Mouse (Mus musculus): Measurements from ENCODE around the gene Itga6. TPM values are rescaled to one million over a fixed set of nuclear protein-coding genes. Genes with fewer than 3 reads are reported as not detected.
A peak's percentile ranks its signal among the peaks of the same experiment; 100 is the strongest.

Itga6 gene
- polyA plus RNA-seq, 1 experiment = 19.1 TPM

- H3K36me3 ChIP-seq (ENCODE audit: control insufficient read depth, insufficient read depth, low read length) = no peaks in the 10 kb centered on the region
- H3K4me3 ChIP-seq (ENCODE audit: extremely low read depth, insufficient read depth, insufficient read length) = peak overlapping the region; percentile 68
- peak in 1 of 2 experiments; percentile 42 for DNase-seq (ENCODE audit: low read depth in 1 of 2, low spot score in 2 of 2)
- H3K27ac ChIP-seq (ENCODE audit: insufficient read depth, low read length) = peak overlapping the region; percentile 38
- no peak for TF ChIP-seq POLR2A (IDR thresholded peaks at IDR 0.05; ENCODE audit: low read depth, low read length)
- WGBS = under 1% methylated on average over 39 of the region's 40 CpGs
- H3K4me1 ChIP-seq (ENCODE audit: control insufficient read depth, insufficient read depth, insufficient read length) = peaks cover 4% of the 10 kb centered on the region
- H3K27me3 ChIP-seq (ENCODE audit: control insufficient read depth, insufficient read depth, low read length) = no peaks in the 10 kb centered on the region
Measured at GRCm38 (mm10) chr2:71787156-71787590, 41.8 kb downstream of the Itga6 start.

GRCm38 (mm10) chr2:71787591-71788460, 42.4 kb downstream of the Itga6 start:
- no peak for TF ChIP-seq POLR2A (IDR thresholded peaks at IDR 0.05; ENCODE audit: low read depth, low read length)
- no peak for TF ChIP-seq CTCF (IDR thresholded peaks at IDR 0.05; ENCODE audit: extremely low read depth, insufficient read depth, insufficient read length, insufficient replicate concordance)
- 16% methylated on average over 32 of the region's 32 CpGs for WGBS
- DNase-seq (ENCODE audit: low read depth in 1 of 2, low spot score in 2 of 2) = no peak
- peaks cover 4% of the 10 kb centered on the region for H3K4me1 ChIP-seq (ENCODE audit: control insufficient read depth, insufficient read depth, insufficient read length)
- no peaks in the 10 kb centered on the region for H3K27me3 ChIP-seq (ENCODE audit: control insufficient read depth, insufficient read depth, low read length)
- H3K27ac ChIP-seq (ENCODE audit: insufficient read depth, low read length) = peak overlapping the region; percentile 38; the same call in 1 of the 2 replicates
- peak overlapping the region; percentile 68 for H3K4me3 ChIP-seq (ENCODE audit: extremely low read depth, insufficient read depth, insufficient read length)
- no peaks in the 10 kb centered on the region for H3K36me3 ChIP-seq (ENCODE audit: control insufficient read depth, insufficient read depth, low read length)

GRCm38 (mm10) chr2:71790752-71791151, 45.3 kb downstream of the Itga6 start:
- H3K4me1 ChIP-seq (ENCODE audit: control insufficient read depth, insufficient read depth, insufficient read length) = peaks cover 4% of the 10 kb centered on the region
- H3K27me3 ChIP-seq (ENCODE audit: control insufficient read depth, insufficient read depth, low read length) = no peaks in the 10 kb centered on the region
- H3K4me3 ChIP-seq (ENCODE audit: extremely low read depth, insufficient read depth, insufficient read length) = no peak overlapping the region
- H3K27ac ChIP-seq (ENCODE audit: insufficient read depth, low read length) = no peak overlapping the region
- no peak for DNase-seq (ENCODE audit: low read depth in 1 of 2, low spot score in 2 of 2)
- TF ChIP-seq CTCF (IDR thresholded peaks at IDR 0.05; ENCODE audit: extremely low read depth, insufficient read depth, insufficient read length, insufficient replicate concordance) (no peak), POLR2A (IDR thresholded peaks at IDR 0.05; ENCODE audit: low read depth, low read length) (no peak)
- no peaks in the 10 kb centered on the region for H3K36me3 ChIP-seq (ENCODE audit: control insufficient read depth, insufficient read depth, low read length)
- 75% methylated on average over 5 of the region's 5 CpGs for WGBS

- WGBS = 86% methylated on average over 2 of the region's 2 CpGs
- DNase-seq (ENCODE audit: low read depth in 1 of 2, low spot score in 2 of 2) = no peak
- no peaks in the 10 kb centered on the region for H3K36me3 ChIP-seq (ENCODE audit: control insufficient read depth, insufficient read depth, low read length)
- TF ChIP-seq CTCF (IDR thresholded peaks at IDR 0.05; ENCODE audit: extremely low read depth, insufficient read depth, insufficient read length, insufficient replicate concordance) (no peak), POLR2A (IDR thresholded peaks at IDR 0.05; ENCODE audit: low read depth, low read length) (no peak)
- no peak overlapping the region for H3K27ac ChIP-seq (ENCODE audit: insufficient read depth, low read length)
- H3K27me3 ChIP-seq (ENCODE audit: control insufficient read depth, insufficient read depth, low read length) = no peaks in the 10 kb centered on the region
- no peak overlapping the region for H3K4me3 ChIP-seq (ENCODE audit: extremely low read depth, insufficient read depth, insufficient read length)
- H3K4me1 ChIP-seq (ENCODE audit: control insufficient read depth, insufficient read depth, insufficient read length) = peaks cover 4% of the 10 kb centered on the region; the same call in 1 of the 2 replicates
Measured at GRCm38 (mm10) chr2:71791203-71791602, 45.8 kb downstream of the Itga6 start.

- Histone ChIP-seq H3K4me3 (ENCODE audit: extremely low read depth, insufficient read depth, insufficient read length) (no peak overlapping the region), H3K36me3 (ENCODE audit: control insufficient read depth, insufficient read depth, low read length) (no peaks in the 10 kb centered on the region), H3K4me1 (ENCODE audit: control insufficient read depth, insufficient read depth, insufficient read length) (no peaks in the 10 kb centered on the region), H3K27me3 (ENCODE audit: control insufficient read depth, insufficient read depth, low read length) (no peaks in the 10 kb centered on the region), H3K27ac (ENCODE audit: insufficient read depth, low read length) (no peak overlapping the region)
- no peak for TF ChIP-seq POLR2A (IDR thresholded peaks at IDR 0.05; ENCODE audit: low read depth, low read length)
- TF ChIP-seq CTCF (IDR thresholded peaks at IDR 0.05; ENCODE audit: extremely low read depth, insufficient read depth, insufficient read length, insufficient replicate concordance) = no peak
- 88% methylated on average over 6 of the region's 6 CpGs for WGBS
- DNase-seq (ENCODE audit: low read depth in 1 of 2, low spot score in 2 of 2) = no peak
Measured at GRCm38 (mm10) chr2:71794139-71794538, 48.7 kb downstream of the Itga6 start.

- Histone ChIP-seq H3K4me3 (ENCODE audit: extremely low read depth, insufficient read depth, insufficient read length) (no peak overlapping the region), H3K36me3 (ENCODE audit: control insufficient read depth, insufficient read depth, low read length) (no peaks in the 10 kb centered on the region), H3K27me3 (ENCODE audit: control insufficient read depth, insufficient read depth, low read length) (no peaks in the 10 kb centered on the region), H3K27ac (ENCODE audit: insufficient read depth, low read length) (no peak overlapping the region), H3K4me1 (ENCODE audit: control insufficient read depth, insufficient read depth, insufficient read length) (peaks cover 7% of the 10 kb centered on the region; the same call in 1 of the 2 replicates)
- TF ChIP-seq CTCF (IDR thresholded peaks at IDR 0.05; ENCODE audit: extremely low read depth, insufficient read depth, insufficient read length, insufficient replicate concordance) (no peak), POLR2A (IDR thresholded peaks at IDR 0.05; ENCODE audit: low read depth, low read length) (no peak)
- 90% methylated on average over 6 of the region's 6 CpGs for WGBS
- DNase-seq (ENCODE audit: low read depth in 1 of 2, low spot score in 2 of 2) = no peak
Measured at GRCm38 (mm10) chr2:71796787-71797186, 51.4 kb downstream of the Itga6 start.

GRCm38 (mm10) chr2:71800798-71801197, 55.4 kb downstream of the Itga6 start:
- H3K4me1 ChIP-seq (ENCODE audit: control insufficient read depth, insufficient read depth, insufficient read length) = peaks cover 8% of the 10 kb centered on the region; the same call in 1 of the 2 replicates
- H3K4me3 ChIP-seq (ENCODE audit: extremely low read depth, insufficient read depth, insufficient read length) = peak overlapping the region; percentile 33; the same call in 1 of the 2 replicates

More at GRCm38 (mm10) chr2:71800798-71801197, 55.4 kb downstream of the Itga6 start:
- no peaks in the 10 kb centered on the region for H3K27me3 ChIP-seq (ENCODE audit: control insufficient read depth, insufficient read depth, low read length)
- no peaks in the 10 kb centered on the region for H3K36me3 ChIP-seq (ENCODE audit: control insufficient read depth, insufficient read depth, low read length)
- TF ChIP-seq POLR2A (IDR thresholded peaks at IDR 0.05; ENCODE audit: low read depth, low read length) (no peak; the same call in 1 of the 2 replicates), CTCF (IDR thresholded peaks at IDR 0.05; ENCODE audit: extremely low read depth, insufficient read depth, insufficient read length, insufficient replicate concordance) (no peak)
- 32% methylated on average over 6 of the region's 6 CpGs for WGBS
- H3K27ac ChIP-seq (ENCODE audit: insufficient read depth, low read length) = peak overlapping the region; percentile 68
- DNase-seq (ENCODE audit: low read depth in 1 of 2, low spot score in 2 of 2) = no peak
